Mouse (Mus musculus) E14TG2a.4 (cell line): ENCODE measurements at regions not wholly inside any gene's neighbourhood (a gene's known extent, or its start where the extent isn't known, plus 50 kb on each side); places are given as distances from the start of the nearest gene placed in this dataset.

Source experiments
- CTCF ChIP-seq: conservative IDR thresholded peaks from 2 replicates; pipeline ENCODE4 v1.5.1; 2014; ENCODE audit warnings: low read length
- NANOG ChIP-seq: IDR thresholded peaks from 2 replicates; pipeline ENCODE4 v1.6.1; 2014; ENCODE audit warnings: borderline replicate concordance, low read length, mixed read lengths
- POU5F1 ChIP-seq: IDR thresholded peaks from 2 replicates; pipeline ENCODE4 v1.6.1; 2014; ENCODE audit warnings: low read length, borderline replicate concordance

DNA sequence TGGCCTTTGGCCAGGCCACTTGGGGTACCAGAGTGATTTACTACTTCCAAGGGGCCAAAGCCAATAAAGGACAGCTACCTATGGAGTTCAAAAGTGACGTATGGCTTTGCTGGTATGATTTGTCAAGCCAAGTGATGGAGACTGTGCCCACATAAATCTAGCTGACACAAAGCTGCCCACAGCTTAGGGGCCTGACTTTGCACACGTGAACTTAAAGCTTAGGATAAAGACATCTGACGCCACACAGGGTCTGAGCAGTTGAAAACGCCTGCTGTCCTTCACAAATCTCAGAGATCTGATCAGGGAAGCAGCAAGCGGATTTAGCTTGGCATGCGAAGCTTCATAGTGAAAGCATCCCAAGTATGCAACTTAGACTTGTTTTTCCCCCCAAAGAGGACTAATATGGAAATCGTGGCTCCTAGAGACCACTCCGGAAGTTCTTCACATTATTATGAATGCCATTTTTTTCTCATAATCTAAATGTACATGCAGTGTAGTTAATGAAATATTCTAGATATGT is 127.1 kb upstream of the Col8a1 start:
- TF ChIP-seq CTCF (no peak), POU5F1 (no peak), NANOG (no peak)
